Mouse (Mus musculus) heart, embryonic 15.5 days (tissue): ENCODE results near the gene Apol7e. TPM values are rescaled to one million over a fixed set of nuclear protein-coding genes. Genes with fewer than 3 reads are reported as not detected.
"Not testable (repeated sequence)": the region's sequence is repeated elsewhere in the genome, so short reads cannot be mapped to it uniquely, and the experiment has no call there.

Source experiments
- ATAC-seq: fragments of 200-750 bp; cut with Nextera tagmentation; replicated peaks from 2 replicates; pipeline ENCODE4 v1.8.0; 2017; ENCODE audit warnings: low read depth, moderate TSS enrichment; ENCODE audit not compliant: insufficient number of reproducible peaks, insufficient read depth, low FRiP score
- H3K27ac ChIP-seq: fragments of 300-500 bp; sonication (generic); 2 replicates; pipeline ENCODE4 v1.5.1; 2015; ENCODE audit warnings: mild to moderate bottlenecking, inconsistent platforms
- H3K27me3 ChIP-seq: fragments of 300-500 bp; sonication (generic); 2 replicates; pipeline ENCODE4 v1.6.1; 2015; ENCODE audit warnings: inconsistent platforms
- H3K36me3 ChIP-seq: fragments of 300-500 bp; sonication (generic); 2 replicates; pipeline ENCODE4 v1.6.1; 2015; ENCODE audit warnings: mild to moderate bottlenecking, inconsistent platforms
- H3K4me1 ChIP-seq: fragments of 300-500 bp; sonication (generic); replicated peaks from 2 replicates; pipeline ENCODE4 v1.6.1; 2015; ENCODE audit warnings: inconsistent platforms
- H3K4me2 ChIP-seq: fragments of 300-500 bp; sonication (generic); 2 replicates; pipeline ENCODE4 v1.6.1; 2015; ENCODE audit warnings: inconsistent platforms, mild to moderate bottlenecking, moderate library complexity
- H3K4me3 ChIP-seq: fragments of 300-500 bp; sonication (generic); 2 replicates; pipeline ENCODE4 v1.5.1; 2015; ENCODE audit warnings: mild to moderate bottlenecking, inconsistent platforms
- H3K9ac ChIP-seq: fragments of 300-500 bp; sonication (generic); 2 replicates; pipeline ENCODE4 v1.6.1; 2015; ENCODE audit warnings: mild to moderate bottlenecking, inconsistent platforms
- H3K9me3 ChIP-seq: fragments of 300-500 bp; sonication (generic); replicated peaks from 2 replicates; pipeline ENCODE4 v1.6.1; 2016; ENCODE audit warnings: inconsistent platforms
- WGBS: fragments of 180-500 bp; shearing (Covaris S2); methylation state at CpG from one replicate; pipeline ENCODE4 v1.1.7; 2015; ENCODE audit warnings: mixed read lengths; 5-methylcytosine and 5-hydroxymethylcytosine counted together
- polyA plus RNA-seq: library from polyadenylated mRNA; unstranded; fragments of >200 nt; fragmentation: Nextera tagmentation; extraction: Ambion mirVana; gene quantifications from 2 replicates; pipeline ENCODE4 v1.2.1, GENCODE M21; 2015

The Apol7e gene
- polyA plus RNA-seq, result 0.05 and 0.14 TPM in 2 replicates

GRCm38 (mm10) chr15:77698656-77699055 is at the start of gene Apol7e:
TSS of gene Apol7e (plus strand) at chr15:77698857.
- not testable (repeated sequence) for H3K27ac ChIP-seq, ATAC-seq, H3K4me1 ChIP-seq, H3K9me3 ChIP-seq, H3K4me2 ChIP-seq, H3K36me3 ChIP-seq, H3K27me3 ChIP-seq, H3K9ac ChIP-seq, H3K4me3 ChIP-seq
- 60% methylated on average over 4 of the region's 4 CpGs for WGBS

GRCm38 (mm10) chr15:77651143-77651542 is 47.5 kb upstream of the Apol7e start:
- H3K4me3 ChIP-seq, H3K4me1 ChIP-seq, H3K9ac ChIP-seq, ATAC-seq, H3K27me3 ChIP-seq, H3K36me3 ChIP-seq, H3K4me2 ChIP-seq, H3K9me3 ChIP-seq, H3K27ac ChIP-seq: not testable (repeated sequence)

GRCm38 (mm10) chr15:77659773-77660172 is 38.9 kb upstream of the Apol7e start:
- H3K4me1 ChIP-seq, H3K4me3 ChIP-seq, H3K36me3 ChIP-seq, H3K27ac ChIP-seq, H3K9me3 ChIP-seq, ATAC-seq, H3K4me2 ChIP-seq, H3K27me3 ChIP-seq, H3K9ac ChIP-seq: not testable (repeated sequence)
- 68% methylated on average over 1 of the region's 1 CpGs for WGBS

- WGBS, result 69% methylated on average over 2 of the region's 2 CpGs
- H3K4me1 ChIP-seq, H3K9ac ChIP-seq, H3K4me2 ChIP-seq, H3K27me3 ChIP-seq, H3K36me3 ChIP-seq, H3K9me3 ChIP-seq, H3K27ac ChIP-seq, ATAC-seq, H3K4me3 ChIP-seq: not testable (repeated sequence)
Observed at GRCm38 (mm10) chr15:77661841-77662240, 36.8 kb upstream of the Apol7e start.

- WGBS, result 58% methylated on average over 1 of the region's 1 CpGs
- H3K9me3 ChIP-seq, H3K36me3 ChIP-seq, H3K27ac ChIP-seq, H3K4me3 ChIP-seq, H3K27me3 ChIP-seq, H3K4me2 ChIP-seq, ATAC-seq, H3K9ac ChIP-seq, H3K4me1 ChIP-seq: not testable (repeated sequence)
Observed at GRCm38 (mm10) chr15:77674081-77674480, 24.6 kb upstream of the Apol7e start.

GRCm38 (mm10) chr15:77683944-77684343 is 14.7 kb upstream of the Apol7e start:
- H3K4me1 ChIP-seq, H3K9me3 ChIP-seq, ATAC-seq, H3K27ac ChIP-seq, H3K4me3 ChIP-seq, H3K36me3 ChIP-seq, H3K27me3 ChIP-seq, H3K9ac ChIP-seq, H3K4me2 ChIP-seq: not testable (repeated sequence)
- 10% methylated on average over 11 of the region's 11 CpGs for WGBS

GRCm38 (mm10) chr15:77691532-77692311 is 6.9 kb upstream of the Apol7e start:
- not testable (repeated sequence) for H3K27me3 ChIP-seq, H3K9me3 ChIP-seq, H3K36me3 ChIP-seq, H3K27ac ChIP-seq, ATAC-seq, H3K4me1 ChIP-seq
- Histone ChIP-seq H3K9ac (0 out of 2 replicates have a peak overlapping the region, but pooled peaks have one; percentile 12), H3K4me2 (peak overlapping the region; percentile 60), H3K4me3 (peak overlapping the region; percentile 36)
- WGBS, result 10% methylated on average over 20 of the region's 20 CpGs

GRCm38 (mm10) chr15:77694687-77695295 is 3.9 kb upstream of the Apol7e start:
- ATAC-seq, H3K9ac ChIP-seq, H3K27me3 ChIP-seq, H3K4me2 ChIP-seq, H3K27ac ChIP-seq, H3K4me3 ChIP-seq, H3K4me1 ChIP-seq, H3K36me3 ChIP-seq, H3K9me3 ChIP-seq: not testable (repeated sequence)
- WGBS, result 29% methylated on average over 11 of the region's 15 CpGs

GRCm38 (mm10) chr15:77705306-77705705 is 6.6 kb downstream of the Apol7e start:
- WGBS, result 78% methylated on average over 3 of the region's 3 CpGs

GRCm38 (mm10) chr15:77708936-77709335 is 10.3 kb downstream of the Apol7e start:
- not testable (repeated sequence) for H3K4me3 ChIP-seq, H3K9me3 ChIP-seq, H3K27ac ChIP-seq, H3K4me2 ChIP-seq, H3K9ac ChIP-seq, H3K4me1 ChIP-seq, H3K27me3 ChIP-seq, H3K36me3 ChIP-seq
- 67% methylated on average over 1 of the region's 1 CpGs for WGBS
- ATAC-seq, result peak; percentile 50; the same call in 1 of the 2 replicates

More at GRCm38 (mm10) chr15:77705306-77705705, 6.6 kb downstream of the Apol7e start:
- not testable (repeated sequence) for H3K9me3 ChIP-seq, H3K9ac ChIP-seq, H3K27ac ChIP-seq, H3K36me3 ChIP-seq, H3K27me3 ChIP-seq, ATAC-seq, H3K4me2 ChIP-seq, H3K4me1 ChIP-seq, H3K4me3 ChIP-seq

- not testable (repeated sequence) for H3K9me3 ChIP-seq, H3K4me3 ChIP-seq, H3K9ac ChIP-seq, H3K27me3 ChIP-seq, ATAC-seq, H3K27ac ChIP-seq, H3K4me1 ChIP-seq, H3K4me2 ChIP-seq, H3K36me3 ChIP-seq
- WGBS, result 35% methylated on average over 4 of the region's 6 CpGs
Observed at GRCm38 (mm10) chr15:77718240-77718639, 19.6 kb downstream of the Apol7e start.

- H3K9me3 ChIP-seq, H3K27me3 ChIP-seq, H3K27ac ChIP-seq, ATAC-seq, H3K4me1 ChIP-seq, H3K4me3 ChIP-seq, H3K9ac ChIP-seq, H3K4me2 ChIP-seq, H3K36me3 ChIP-seq: not testable (repeated sequence)
- WGBS, result no CpG with 5 or more reads among the region's 3 CpGs
Observed at GRCm38 (mm10) chr15:77721509-77721908, 22.9 kb downstream of the Apol7e start.
